Mouse (Mus musculus) bone marrow macrophage, adult 2 months (primary cell): ENCODE measurements around the gene Plxdc2.

Experiments
- CTCF ChIP-seq: IDR thresholded peaks from 2 replicates; pipeline ENCODE4 v1.5.1; 2012; ENCODE audit warnings: low read depth, mild to moderate bottlenecking, low read length, moderate library complexity
- POLR2A ChIP-seq: IDR thresholded peaks from 2 replicates; pipeline ENCODE4 v1.6.1; 2012; ENCODE audit warnings: mild to moderate bottlenecking, low read depth, low read length, borderline replicate concordance

GRCm38 (mm10) chr2:16795283-16795682 is 439.2 kb downstream of the Plxdc2 start:
- TF ChIP-seq CTCF (no peak), POLR2A (no peak)
